Mouse (Mus musculus): Measurements from ENCODE around the gene Nsun4. TPM values are rescaled to one million over a fixed set of nuclear protein-coding genes. Genes with fewer than 3 reads are reported as not detected.

Nsun4 gene
- total RNA-seq (2021), result 10 to 100 TPM; 24.4 to 25.6 TPM
- long read RNA-seq, experiment 1, transcript Nsun4-202 (6 exons, 2,439 nt), result major isoform, 55 of 56 reads
- long read RNA-seq, experiment 1, partial matches to known transcripts, result 0 of 56 reads
- long read RNA-seq, experiment 1, other reads (novel, unspliced or antisense), result 1 of 56 reads
- long read RNA-seq, experiment 2, transcript Nsun4-202 (6 exons, 2,439 nt), result major isoform, 47 of 48 reads
- long read RNA-seq, experiment 2, partial matches to known transcripts, result 1 of 48 reads
- long read RNA-seq, experiment 2, other reads (novel, unspliced or antisense), result 0 of 48 reads

GRCm38 (mm10) chr4:116053399-116053961 is at the start of gene Nsun4:
Nsun4 (minus strand) TSS chr4:116053876.
- intact Hi-C loops (cut with DNase I), result no loop called here
- peak; percentile 89 to 90 for DNase-seq

GRCm38 (mm10) chr4:116100959-116101358 is 47.3 kb upstream of the Nsun4 start:
- intact Hi-C loops (cut with DNase I), result no loop called here
- DNase-seq, result no peak

- intact Hi-C loops (cut with DNase I), result no loop called here
- DNase-seq, result no peak
Observed at GRCm38 (mm10) chr4:116097211-116097610, 43.5 kb upstream of the Nsun4 start.

- intact Hi-C loops (cut with DNase I), result no loop called here
- DNase-seq, result no peak
Observed at GRCm38 (mm10) chr4:116096291-116096690, 42.6 kb upstream of the Nsun4 start.

DNA sequence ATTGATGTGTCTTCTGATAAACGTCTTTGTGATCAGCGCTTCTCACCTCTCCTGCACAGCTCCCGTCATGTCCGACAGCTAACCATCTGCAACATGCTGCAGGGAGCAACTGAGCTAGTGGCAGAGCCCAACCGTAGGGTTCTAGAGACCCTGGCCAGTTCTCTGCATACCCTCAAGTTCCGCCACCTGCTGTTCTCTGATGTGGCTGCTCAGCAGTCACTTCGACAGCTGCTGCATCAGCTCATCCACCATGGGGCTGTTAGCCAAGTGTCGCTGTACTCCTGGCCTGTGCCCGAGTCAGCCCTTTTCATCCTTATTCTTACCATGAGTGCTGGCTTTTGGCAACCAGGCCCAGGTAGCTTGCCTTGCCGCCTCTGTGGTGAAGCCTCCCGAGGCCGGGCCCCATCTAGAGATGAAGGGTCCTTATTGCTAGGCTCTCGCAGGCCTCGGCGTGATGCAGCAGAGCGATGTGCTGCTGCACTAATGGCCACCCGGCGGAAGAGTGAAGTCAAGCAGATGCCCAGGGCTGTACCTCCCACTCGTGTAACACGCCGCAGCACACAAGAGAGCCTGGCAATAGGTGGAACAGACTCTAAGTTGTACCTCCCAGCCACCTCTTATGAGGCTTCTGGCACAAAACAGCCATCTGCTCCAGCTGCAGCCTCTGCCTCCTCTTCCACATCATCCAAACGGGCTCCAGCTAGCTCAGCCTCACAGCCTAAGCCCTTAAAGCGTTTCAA is 35.0 kb upstream of the Nsun4 start:
- intact Hi-C loops (cut with DNase I), result no loop called here
- no peak for DNase-seq

- intact Hi-C loops (cut with DNase I), result no loop called here
- peak in 1 of 2 experiments; percentile 17 for DNase-seq
Observed at GRCm38 (mm10) chr4:116077240-116078095, 23.8 kb upstream of the Nsun4 start.

- DNase-seq, result peak; percentile 53
- intact Hi-C loops (cut with DNase I), result no loop called here
Observed at GRCm38 (mm10) chr4:116076369-116077231, 22.9 kb upstream of the Nsun4 start.

- DNase-seq, result peak; percentile 77 to 83
- intact Hi-C loops (cut with DNase I), result no loop called here
Observed at GRCm38 (mm10) chr4:116075631-116076368, 22.1 kb upstream of the Nsun4 start.

GRCm38 (mm10) chr4:116074861-116075620 is 21.4 kb upstream of the Nsun4 start, which contains the start of the genes Uqcrh and Lrrc41:
Uqcrh (minus strand) TSS chr4:116075071.
Lrrc41 (plus strand) TSS chr4:116075269.
- intact Hi-C loops (cut with DNase I), result no loop called here

GRCm38 (mm10) chr4:116074145-116074675 is 20.5 kb upstream of the Nsun4 start:
- no peak for DNase-seq
- intact Hi-C loops (cut with DNase I), result no loop called here

More at GRCm38 (mm10) chr4:116074861-116075620, 21.4 kb upstream of the Nsun4 start, which contains the start of the genes Uqcrh and Lrrc41:
- peak; percentile 96 for DNase-seq

- no peak for DNase-seq
- intact Hi-C loops (cut with DNase I), result no loop called here
Observed at GRCm38 (mm10) chr4:116073146-116073545, 19.5 kb upstream of the Nsun4 start.

DNA sequence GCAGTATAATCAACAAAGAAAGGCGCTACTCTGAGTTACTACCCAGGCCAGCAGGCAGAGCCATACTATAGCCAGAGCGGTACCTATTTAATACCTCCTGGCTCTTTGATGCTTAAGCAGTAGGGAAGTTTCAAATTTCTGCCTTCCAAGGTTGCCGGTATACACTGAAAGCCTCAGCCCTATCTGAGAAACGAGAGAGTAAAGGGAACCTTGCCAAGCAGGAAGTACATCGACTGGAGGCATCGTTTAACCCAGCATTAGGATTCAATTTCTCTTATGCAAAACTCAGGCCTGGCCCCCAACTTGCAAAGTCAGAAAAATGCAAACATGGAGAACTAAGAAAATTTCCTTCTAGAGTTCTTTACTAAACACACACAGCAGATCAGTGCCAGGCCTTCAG is 16.4 kb upstream of the Nsun4 start:
- no peak for DNase-seq
- intact Hi-C loops (cut with DNase I), result loop anchor here (2.0 kb wide), 1 partner anchor 13 kb away; no protein-coding TSS in a partner anchor

DNA sequence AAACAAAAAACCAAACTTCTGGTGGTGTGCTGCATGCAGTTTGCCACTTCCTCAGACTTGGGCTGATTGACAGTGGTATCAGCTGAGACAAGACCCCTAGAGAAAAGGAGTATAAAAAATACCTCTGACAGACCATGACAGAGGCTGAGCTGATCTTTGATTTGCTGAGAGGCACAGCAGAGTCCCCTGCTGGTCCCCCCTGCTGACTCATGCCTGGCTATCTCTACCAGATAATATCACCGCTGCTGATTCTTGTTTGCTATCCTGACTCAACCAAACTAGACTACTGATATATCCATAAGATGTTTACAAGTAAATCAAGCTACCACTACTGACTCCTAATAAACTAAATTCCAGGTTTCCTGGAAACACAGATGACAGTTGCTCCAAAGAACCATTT is 10.2 kb upstream of the Nsun4 start:
- no peak for DNase-seq
- intact Hi-C loops (cut with DNase I), result no loop called here

DNA sequence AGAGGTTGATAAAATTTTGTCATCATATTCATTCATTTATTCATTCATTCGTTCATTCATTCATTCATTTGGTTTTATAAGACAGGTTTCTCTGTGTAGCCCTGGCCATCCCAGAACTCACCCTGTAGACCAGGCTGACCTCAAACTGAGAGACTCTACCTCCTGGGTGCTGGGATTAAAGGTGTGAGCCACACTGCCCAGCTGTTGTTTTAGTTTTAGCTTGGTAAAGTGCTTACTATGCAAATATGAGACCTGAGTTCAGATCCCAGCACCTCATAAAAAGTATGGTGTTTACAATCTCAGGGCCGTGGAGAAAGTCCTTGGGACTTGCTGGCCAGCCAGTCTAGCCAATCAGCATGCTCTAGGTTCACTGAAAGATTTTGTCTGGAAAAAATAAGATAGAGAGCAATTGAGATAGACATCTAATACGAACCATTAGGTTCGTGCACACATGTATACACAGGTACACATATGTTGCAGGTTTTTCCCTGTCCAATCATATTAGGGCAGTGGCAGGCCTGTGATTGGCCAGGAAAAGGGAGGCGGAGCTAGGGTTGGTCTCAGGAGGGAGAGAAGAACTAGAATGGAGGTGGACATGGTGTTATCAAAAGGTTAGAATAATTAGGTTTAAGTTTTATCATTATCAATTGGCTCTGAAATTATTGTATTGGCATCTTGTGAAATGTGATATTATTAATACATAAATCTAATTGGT is 5.5 kb upstream of the Nsun4 start:
- DNase-seq, result no peak
- intact Hi-C loops (cut with DNase I), result no loop called here

- DNase-seq, result no peak
- intact Hi-C loops (cut with DNase I), result loop anchor here (2.0 kb wide), 1 partner anchor 13 kb away; no protein-coding TSS in a partner anchor
Observed at GRCm38 (mm10) chr4:116057559-116057958, 3.9 kb upstream of the Nsun4 start.

GRCm38 (mm10) chr4:116052526-116053293 is 966 bp downstream of the Nsun4 start:
- DNase-seq, result peak; percentile 14 to 17

More at GRCm38 (mm10) chr4:116052526-116053293, 966 bp downstream of the Nsun4 start:
- intact Hi-C loops (cut with DNase I), result no loop called here
